ENCODE assay signal across 19 mouse cellular contexts in the genomic region with DNA sequence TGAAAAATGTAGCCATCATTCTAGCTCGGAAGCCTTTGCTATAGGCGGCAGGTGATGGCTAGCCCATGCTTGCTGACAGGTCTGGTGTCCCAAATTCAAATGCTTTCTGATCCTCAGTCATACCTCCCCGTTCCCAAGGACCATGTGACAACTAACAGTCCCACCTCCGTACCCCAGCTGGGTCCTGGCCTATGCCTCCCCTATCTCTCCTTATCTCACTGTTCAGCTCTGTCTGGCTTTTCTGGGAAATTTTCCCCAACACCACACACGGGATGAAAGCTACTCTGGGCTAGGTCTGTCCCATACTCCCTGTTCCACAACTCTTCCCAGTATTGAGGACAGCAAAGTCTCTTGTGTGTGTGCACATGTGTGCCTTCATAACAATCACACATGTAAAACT. TPM values are rescaled to one million over a fixed set of nuclear protein-coding genes. Genes with fewer than 3 reads are reported as not detected.
DNase-seq lines count a peak whose midpoint lies in the region; ATAC-seq and TF ChIP-seq lines count a peak whose summit lies in the region.
"Had no signal": no experiment of that assay in that cellular context is flagged by ENCODE, and none has a peak within 500 bp of the region (broad histone marks: within the 10 kb centered on the region; RNA-seq: fewer than 3 reads in every experiment).

No protein-coding gene starts in this region.

- no peaks in the 10 kb centered on the region for H3K27me3 ChIP-seq in heart, embryonic 10.5 days (ENCODE audit: insufficient read depth, poor library complexity, severe bottlenecking)
- no peaks in the 10 kb centered on the region for H3K27me3 ChIP-seq in heart, postnatal 0 days (ENCODE audit: control insufficient read depth, insufficient read depth, low read length)
- H3K27me3 ChIP-seq in CH12.LX (replicated peaks) = peaks cover 71% of the 10 kb centered on the region
- H3K27me3 ChIP-seq in liver, embryonic 16.5 days (ENCODE audit: control insufficient read depth, insufficient read depth, low read depth, low read length) = no peaks in the 10 kb centered on the region
- H3K27me3 ChIP-seq: embryonic facial prominence, embryonic 13.5 days; midbrain, embryonic 15.5 days; neural tube, embryonic 15.5 days had no signal

- dilution Hi-C loops in CH12.LX (cut with MboI; ENCODE audit: extremely low pct_ligation_motif_present, extremely low pct_unique_long_range_greater_than_20kb, low sequenced_read_pairs) = no loop called here

- peak; percentile 67 for ATAC-seq in heart, postnatal 0 days (ENCODE audit: insufficient read depth, low read depth)
- ATAC-seq in liver, embryonic 16.5 days (ENCODE audit: low read depth) = no peak
- ATAC-seq: CD4-positive, CD25-positive, alpha-beta regulatory T cell, adult 4 months; forebrain, embryonic 16.5 days had no signal

- no peak for DNase-seq in heart, embryonic 10.5 days (ENCODE audit: low spot score)
- no peak for DNase-seq in heart, adult 18-20 months
- DNase-seq in heart, postnatal 0 days (ENCODE audit: low spot score) = no peak
- DNase-seq in heart, adult 9 months (ENCODE audit: low spot score in 2 of 2) = no peak
- no peak for DNase-seq in CH12.LX (ENCODE audit: extremely low read depth)
- no peak for DNase-seq in urinary bladder, postnatal 36 days (ENCODE audit: low spot score in 2 of 2)
- DNase-seq in left cerebral cortex, adult 8-10 months (ENCODE audit: low spot score in 2 of 2) = no peak
- DNase-seq: cerebellum, adult 9-11 months; layer of hippocampus, adult 9-11 months; lung, adult 2 months; thymus, adult 18-20 months; thymus, postnatal 4 days had no signal

- H3K9me3 ChIP-seq in heart, embryonic 10.5 days = peaks cover 5% of the 10 kb centered on the region
- 0 out of 2 replicates have a peak, but pooled peaks cover 9% of the 10 kb centered on the region for H3K9me3 ChIP-seq in heart, postnatal 0 days (replicated peaks; ENCODE audit: control insufficient read depth, low read length)
- peaks cover 10% of the 10 kb centered on the region for H3K9me3 ChIP-seq in CH12.LX (replicated peaks; ENCODE audit: low read length)
- H3K9me3 ChIP-seq in liver, embryonic 16.5 days (replicated peaks; ENCODE audit: control insufficient read depth, low read length) = no peaks in the 10 kb centered on the region
- H3K9me3 ChIP-seq: G1E; midbrain, embryonic 15.5 days had no signal

- H3K27ac ChIP-seq in heart, embryonic 10.5 days = peak overlapping the region; percentile 82; the same call in 1 of the 2 replicates
- no peak overlapping the region for H3K27ac ChIP-seq in heart, postnatal 0 days (ENCODE audit: low read depth)
- peak overlapping the region; percentile 79 for H3K27ac ChIP-seq in CH12.LX (ENCODE audit: insufficient read depth, low read depth)
- H3K27ac ChIP-seq in liver, embryonic 16.5 days (ENCODE audit: low read length) = peak overlapping the region; percentile 7
- H3K27ac ChIP-seq: midbrain, embryonic 15.5 days; neural tube, embryonic 15.5 days had no signal

- 0 out of 2 replicates have a peak, but pooled peaks have one; percentile 34 for TF ChIP-seq EP300 in heart, postnatal 0 days (IDR thresholded peaks at IDR 0.05; ENCODE audit: low read depth)
- TF ChIP-seq EP300 in CH12.LX (IDR thresholded peaks at IDR 0.05; ENCODE audit: low read length) = no peak

- in situ Hi-C loops in CH12.LX (cut with MboI; ENCODE audit: low pct_ligation_motif_present, low pct_unique_long_range_greater_than_20kb, low sequenced_read_pairs) = no loop called here

- H3K36me3 ChIP-seq in heart, embryonic 10.5 days = peaks cover 73% of the 10 kb centered on the region
- 0 out of 2 replicates have a peak, but pooled peaks cover 12% of the 10 kb centered on the region for H3K36me3 ChIP-seq in heart, postnatal 0 days (replicated peaks; ENCODE audit: control insufficient read depth, insufficient read depth, low read length)
- peaks cover 0 to 10% of the 10 kb centered on the region in 2 experiments for H3K36me3 ChIP-seq in CH12.LX (replicated peaks in 1 of 2; ENCODE audit: control insufficient read depth in 1 of 2, insufficient read depth in 1 of 2, low read length in 1 of 2)
- peaks cover 5% of the 10 kb centered on the region; the same call in 1 of the 2 replicates for H3K36me3 ChIP-seq in liver, embryonic 16.5 days (ENCODE audit: control insufficient read depth, insufficient read depth)
- H3K36me3 ChIP-seq: midbrain, embryonic 15.5 days; neural tube, embryonic 15.5 days had no signal

- peaks cover 30% of the 10 kb centered on the region for H3K4me1 ChIP-seq in heart, embryonic 10.5 days
- 0 out of 2 replicates have a peak, but pooled peaks cover 10% of the 10 kb centered on the region for H3K4me1 ChIP-seq in heart, postnatal 0 days (ENCODE audit: control insufficient read depth, insufficient read depth)
- H3K4me1 ChIP-seq in CH12.LX (ENCODE audit: control insufficient read depth in 1 of 2, insufficient read depth in 2 of 2) = peaks cover 4 to 17% of the 10 kb centered on the region in 2 experiments; a peak in 2 of 4 replicates
- H3K4me1 ChIP-seq in liver, embryonic 16.5 days (ENCODE audit: control insufficient read depth, low read depth, low read length) = peaks cover 7% of the 10 kb centered on the region; the same call in 1 of the 2 replicates
- H3K4me1 ChIP-seq: midbrain, embryonic 15.5 days; neural tube, embryonic 15.5 days had no signal

- H3K9ac ChIP-seq in heart, postnatal 0 days (replicated peaks; ENCODE audit: low read depth, low read length) = no peak overlapping the region
- H3K9ac ChIP-seq in CH12.LX (ENCODE audit: insufficient read depth, low read depth) = 0 out of 2 replicates have a peak overlapping the region, but pooled peaks have one; percentile 11
- no peak overlapping the region for H3K9ac ChIP-seq in liver, embryonic 16.5 days (ENCODE audit: low read depth, low read length)
- H3K9ac ChIP-seq: embryonic facial prominence, embryonic 13.5 days; midbrain, embryonic 15.5 days; neural tube, embryonic 15.5 days had no signal

- no peak for TF ChIP-seq CTCF in heart, postnatal 0 days (IDR thresholded peaks at IDR 0.05; ENCODE audit: low read depth)
- no peak for TF ChIP-seq CTCF in CH12.LX (conservative IDR thresholded peaks at IDR 0.05 in 1 of 2, IDR thresholded peaks at IDR 0.05 in 1 of 2; ENCODE audit: low read depth in 2 of 2, low read length in 2 of 2)

- TF ChIP-seq POLR2A in CH12.LX (IDR thresholded peaks at IDR 0.05; ENCODE audit: low read depth, low read length) = no peak

- no peak overlapping the region; the same call in 1 of the 2 replicates for H3K4me2 ChIP-seq in heart, postnatal 0 days (ENCODE audit: low read depth, low read length)
- H3K4me2 ChIP-seq in CH12.LX (ENCODE audit: insufficient read depth, low read depth, poor library complexity, severe bottlenecking) = peak overlapping the region; percentile 48; the same call in 1 of the 2 replicates
- no peak overlapping the region for H3K4me2 ChIP-seq in liver, embryonic 16.5 days (ENCODE audit: low read depth, low read length)
- H3K4me2 ChIP-seq: embryonic facial prominence, embryonic 13.5 days; neural tube, embryonic 15.5 days had no signal

- H3K79me2 ChIP-seq in CH12.LX (replicated peaks; ENCODE audit: control insufficient read depth, extremely low read depth, insufficient read depth, poor library complexity, severe bottlenecking) = no peaks in the 10 kb centered on the region

- whole genome bisulfite sequencing in heart, embryonic 10.5 days = 34% methylated on average over 5 of the region's 5 CpGs
- WGBS in heart, postnatal 0 days = 28% methylated on average over 5 of the region's 5 CpGs
- 37% methylated on average over 5 of the region's 5 CpGs for WGBS in liver, embryonic 16.5 days (ENCODE audit: insufficient replicate concordance)

- TF ChIP-seq RAD21 in CH12.LX (IDR thresholded peaks at IDR 0.05; ENCODE audit: low read depth, low read length) = no peak

- no peak overlapping the region for H3K4me3 ChIP-seq in heart, embryonic 10.5 days
- H3K4me3 ChIP-seq in heart, postnatal 0 days (ENCODE audit: low read depth, low read length) = no peak overlapping the region
- no peak overlapping the region for H3K4me3 ChIP-seq in CH12.LX (replicated peaks in 1 of 3; ENCODE audit: low read depth in 2 of 3, low read length in 2 of 3, poor library complexity in 1 of 3)
- no peak overlapping the region for H3K4me3 ChIP-seq in liver, embryonic 16.5 days (ENCODE audit: low read depth, low read length)
- H3K4me3 ChIP-seq: embryonic facial prominence, embryonic 13.5 days; neural tube, embryonic 15.5 days had no signal

TF ChIP-seq in CH12.LX, 34 proteins besides CTCF, POLR2A, EP300 and RAD21:
- TF ChIP-seq ZC3H11A (IDR thresholded peaks at IDR 0.05; ENCODE audit: low read depth, low read length) (no peak), MYC (IDR thresholded peaks at IDR 0.05; ENCODE audit: low read depth, low read length) (0 out of 2 replicates have a peak, but pooled peaks have one; percentile 3)

RNA-seq across cellular contexts. Expression of a gene that starts 58.0 kb away (rescaled TPM):
- 18.7 and 26.5 TPM in 2 replicates for polyA plus RNA-seq in heart, embryonic 10.5 days (2016; fragmentation: Nextera tagmentation; extraction: Ambion mirVana)
- 1 to 10 TPM; 5.4 to 6.7 TPM for total RNA-seq in heart, adult 18-20 months (2021)
- total RNA-seq in heart, postnatal 0 days (2014; rRNA removed; ENCODE audit: low replicate concordance) = 6.2 and 8.5 TPM in 2 replicates
- 7.1 and 8.2 TPM in 2 replicates for polyA plus RNA-seq in heart, postnatal 0 days (2015; fragmentation: Nextera tagmentation; extraction: Ambion mirVana)
- total RNA-seq in CH12.LX (2012; rRNA removed) = 50.2 and 54.4 TPM in 2 replicates
- 36.0 and 40.1 TPM in 2 replicates for total RNA-seq in CH12.LX (2014; rRNA removed)
- 53.3 and 59.8 TPM in 2 replicates for polyA plus RNA-seq in CH12.LX (2012; ENCODE audit: insufficient read length, low read depth)
- polyA plus RNA-seq in liver, embryonic 16.5 days (2015; fragmentation: Nextera tagmentation; extraction: Ambion mirVana) = 12.4 and 12.6 TPM in 2 replicates
- 10 to 100 TPM; 20.0 to 24.7 (median 22.1) TPM for total RNA-seq in left cerebral cortex, adult 8-10 months (2022)
